ENCODE assay signal across 23 mouse cellular contexts in the genomic region with DNA sequence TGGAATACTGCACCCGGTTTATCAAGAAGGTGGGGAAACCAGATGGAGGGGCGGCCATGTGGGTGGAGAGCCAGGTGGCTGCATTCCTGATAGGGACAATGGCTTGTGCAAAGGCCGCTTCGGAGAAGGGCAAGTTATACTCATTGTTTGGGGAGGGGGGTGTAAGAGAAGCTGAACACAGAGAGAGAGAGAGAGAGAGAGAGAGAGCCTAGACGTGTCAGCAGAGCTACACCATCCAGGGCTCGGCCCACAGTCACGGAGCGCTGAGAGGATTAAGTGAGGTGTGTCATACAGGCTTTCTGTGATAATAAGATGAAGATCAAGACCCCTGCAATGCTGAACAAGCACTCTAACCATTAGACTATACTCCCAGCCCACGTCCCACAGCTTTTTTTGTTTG. TPM values are rescaled to one million over a fixed set of nuclear protein-coding genes. Genes with fewer than 3 reads are reported as not detected.
DNase-seq lines count a peak whose midpoint lies in the region; ATAC-seq and TF ChIP-seq lines count a peak whose summit lies in the region.
"Had no signal": no experiment of that assay in that cellular context is flagged by ENCODE, and none has a peak within 500 bp of the region (broad histone marks: within the 10 kb centered on the region; RNA-seq: fewer than 3 reads in every experiment).

No protein-coding gene starts in this region.

- H3K4me3 ChIP-seq in gastrocnemius, adult 2 months: no peak overlapping the region
- no peak overlapping the region for H3K4me3 ChIP-seq in kidney, embryonic 15.5 days (replicated peaks)
- no peak overlapping the region for H3K4me3 ChIP-seq in kidney, embryonic 14.5 days (ENCODE audit: low read length)
- H3K4me3 ChIP-seq in stomach, embryonic 15.5 days (replicated peaks): no peak overlapping the region
- no peak overlapping the region for H3K4me3 ChIP-seq in forebrain, embryonic 16.5 days (replicated peaks; ENCODE audit: low read length)
- H3K4me3 ChIP-seq: forebrain, embryonic 10.5 days; layer of hippocampus, adult 2 months; limb, embryonic 12.5 days; midbrain, embryonic 13.5 days had no signal

- peak overlapping the region; percentile 78 for H3K27ac ChIP-seq in gastrocnemius, adult 2 months
- H3K27ac ChIP-seq in kidney, embryonic 15.5 days: 0 out of 2 replicates have a peak overlapping the region, but pooled peaks have one; percentile 41
- no peak overlapping the region for H3K27ac ChIP-seq in kidney, embryonic 14.5 days (ENCODE audit: low read depth, low read length)
- peak overlapping the region; percentile 57; the same call in 1 of the 2 replicates for H3K27ac ChIP-seq in stomach, embryonic 15.5 days
- no peak overlapping the region for H3K27ac ChIP-seq in forebrain, embryonic 16.5 days (ENCODE audit: low read length)
- H3K27ac ChIP-seq: hindbrain, embryonic 14.5 days; layer of hippocampus, adult 2 months; midbrain, embryonic 13.5 days had no signal

- no peak overlapping the region for H3K4me2 ChIP-seq in kidney, embryonic 15.5 days
- H3K4me2 ChIP-seq in kidney, embryonic 14.5 days (replicated peaks; ENCODE audit: low read depth, low read length): no peak overlapping the region
- no peak overlapping the region for H3K4me2 ChIP-seq in stomach, embryonic 15.5 days
- no peak overlapping the region for H3K4me2 ChIP-seq in forebrain, embryonic 16.5 days (ENCODE audit: low read length)
- H3K4me2 ChIP-seq: heart, embryonic 11.5 days; hindbrain, embryonic 14.5 days; limb, embryonic 12.5 days; liver, embryonic 11.5 days; midbrain, embryonic 13.5 days had no signal

- WGBS in kidney, embryonic 15.5 days: 72% methylated on average over 9 of the region's 9 CpGs
- 69% methylated on average over 9 of the region's 9 CpGs for WGBS in kidney, embryonic 14.5 days
- 58% methylated on average over 9 of the region's 9 CpGs for WGBS in stomach, embryonic 15.5 days
- WGBS in forebrain, embryonic 16.5 days: 72% methylated on average over 9 of the region's 9 CpGs

- ATAC-seq in kidney, embryonic 15.5 days (replicated peaks; ENCODE audit: low FRiP score): no peak
- no peak for ATAC-seq in kidney, embryonic 14.5 days (ENCODE audit: low FRiP score, low TSS enrichment)
- peak; percentile 20; the same call in 1 of the 2 replicates for ATAC-seq in stomach, embryonic 15.5 days (ENCODE audit: insufficient read depth, low FRiP score, low read depth)
- ATAC-seq in forebrain, embryonic 16.5 days: no peak
- ATAC-seq: inflammation-experienced regulatory T-cells, adult 6 months; midbrain, embryonic 13.5 days had no signal

- H3K4me1 ChIP-seq in kidney, embryonic 15.5 days: peaks cover 37% of the 10 kb centered on the region
- peaks cover 14% of the 10 kb centered on the region; the same call in 1 of the 2 replicates for H3K4me1 ChIP-seq in kidney, embryonic 14.5 days (ENCODE audit: control insufficient read depth, insufficient read depth, low read length)
- H3K4me1 ChIP-seq in stomach, embryonic 15.5 days: peaks cover 25% of the 10 kb centered on the region
- H3K4me1 ChIP-seq in forebrain, embryonic 16.5 days (replicated peaks; ENCODE audit: control insufficient read depth, insufficient read depth, low read length): no peaks in the 10 kb centered on the region
- H3K4me1 ChIP-seq: midbrain, embryonic 13.5 days had no signal

- no peak overlapping the region for H3K9ac ChIP-seq in kidney, embryonic 15.5 days
- H3K9ac ChIP-seq in kidney, embryonic 14.5 days (ENCODE audit: low read depth, low read length): no peak overlapping the region
- no peak overlapping the region for H3K9ac ChIP-seq in stomach, embryonic 15.5 days
- H3K9ac ChIP-seq in forebrain, embryonic 16.5 days (replicated peaks; ENCODE audit: low read depth, low read length): no peak overlapping the region
- H3K9ac ChIP-seq: hindbrain, embryonic 14.5 days; limb, embryonic 12.5 days; midbrain, embryonic 13.5 days had no signal

- H3K9me3 ChIP-seq in kidney, embryonic 15.5 days (replicated peaks): 0 out of 2 replicates have a peak, but pooled peaks cover 3% of the 10 kb centered on the region
- 0 out of 2 replicates have a peak, but pooled peaks cover 2% of the 10 kb centered on the region for H3K9me3 ChIP-seq in kidney, embryonic 14.5 days (ENCODE audit: control insufficient read depth, low read length)
- no peaks in the 10 kb centered on the region for H3K9me3 ChIP-seq in stomach, embryonic 15.5 days
- H3K9me3 ChIP-seq in forebrain, embryonic 16.5 days (ENCODE audit: control insufficient read depth, low read length): no peaks in the 10 kb centered on the region
- H3K9me3 ChIP-seq: forebrain, embryonic 10.5 days; limb, embryonic 12.5 days; midbrain, embryonic 13.5 days had no signal

- no peaks in the 10 kb centered on the region for H3K36me3 ChIP-seq in kidney, embryonic 15.5 days
- no peaks in the 10 kb centered on the region for H3K36me3 ChIP-seq in kidney, embryonic 14.5 days (ENCODE audit: control insufficient read depth, insufficient read depth, low read length)
- no peaks in the 10 kb centered on the region for H3K36me3 ChIP-seq in stomach, embryonic 15.5 days
- no peaks in the 10 kb centered on the region for H3K36me3 ChIP-seq in forebrain, embryonic 16.5 days (ENCODE audit: control insufficient read depth, insufficient read depth)
- H3K36me3 ChIP-seq: forebrain, embryonic 10.5 days; limb, embryonic 12.5 days; midbrain, embryonic 13.5 days had no signal

- DNase-seq in gastrocnemius, adult 2 months: no peak
- no peak for DNase-seq in gastrocnemius, postnatal 14 days
- DNase-seq in R1 (ENCODE audit: low read depth, low spot score): peak; percentile 47
- no peak for DNase-seq in cerebellum, postnatal 4 days (ENCODE audit: low spot score in 2 of 2)
- DNase-seq: adrenal gland, postnatal 14 days; cerebellum, adult 9-10 months; kidney, adult 8-10 months; layer of hippocampus, postnatal 36 days; lung, adult 2 months; thymus, adult 2 months; thymus, postnatal 4 days had no signal

- TF ChIP-seq CTCF in gastrocnemius, adult 2 months (IDR thresholded peaks at IDR 0.05): no peak

- intact Hi-C loops in gastrocnemius, adult 2 months (cut with DNase I): no loop called here
- intact Hi-C loops in gastrocnemius, postnatal 14 days (cut with DNase I; ENCODE audit: low total_unique reads): loop anchor here (5.0 kb wide), 1 partner anchor 39 kb away; no protein-coding TSS in a partner anchor

- H3K27me3 ChIP-seq in kidney, embryonic 15.5 days: no peaks in the 10 kb centered on the region
- no peaks in the 10 kb centered on the region for H3K27me3 ChIP-seq in kidney, embryonic 14.5 days (ENCODE audit: control insufficient read depth, insufficient read depth, low read length)
- H3K27me3 ChIP-seq in stomach, embryonic 15.5 days (replicated peaks): no peaks in the 10 kb centered on the region
- no peaks in the 10 kb centered on the region for H3K27me3 ChIP-seq in forebrain, embryonic 16.5 days (replicated peaks; ENCODE audit: control insufficient read depth, insufficient read depth, low read length)
- H3K27me3 ChIP-seq: limb, embryonic 12.5 days; midbrain, embryonic 13.5 days had no signal

RNA-seq across cellular contexts. Expression of a gene that starts 27.2 kb away (rescaled TPM):
- 1 to 10 TPM; 1.8 to 3.1 TPM for total RNA-seq in gastrocnemius, adult 2 months (2021)
- total RNA-seq in gastrocnemius, postnatal 14 days (2021): 1 to 10 TPM; 3.5 to 4.2 TPM
- 14.5 and 15.0 TPM in 2 replicates for polyA plus RNA-seq in kidney, embryonic 15.5 days (2015; fragmentation: Nextera tagmentation; extraction: Ambion mirVana)
- polyA plus RNA-seq in kidney, embryonic 14.5 days (2014; fragmentation: Nextera tagmentation; extraction: Ambion mirVana): 12.2 and 16.9 TPM in 2 replicates
- polyA plus RNA-seq in stomach, embryonic 15.5 days (2015; fragmentation: Nextera tagmentation; extraction: Ambion mirVana): 11.2 and 13.0 TPM in 2 replicates
- 4.7 and 5.6 TPM in 2 replicates for polyA plus RNA-seq in forebrain, embryonic 16.5 days (2015; fragmentation: Nextera tagmentation; extraction: Ambion mirVana)

RNA-seq across cellular contexts. Expression of a gene that starts 56.7 kb away (rescaled TPM):
- 100 to 1,000 TPM in 1 of 2 experiments, 10 to 100 TPM in 1; 45.3 to 211 TPM for total RNA-seq in gastrocnemius, adult 2 months (2021)
- total RNA-seq in gastrocnemius, postnatal 14 days (2021): 10 to 100 TPM; 18.1 to 47.8 TPM
- 20.4 and 20.7 TPM in 2 replicates for polyA plus RNA-seq in kidney, embryonic 15.5 days (2015; fragmentation: Nextera tagmentation; extraction: Ambion mirVana)
- 10.7 and 14.8 TPM in 2 replicates for polyA plus RNA-seq in kidney, embryonic 14.5 days (2014; fragmentation: Nextera tagmentation; extraction: Ambion mirVana)
- 17.6 and 17.9 TPM in 2 replicates for polyA plus RNA-seq in stomach, embryonic 15.5 days (2015; fragmentation: Nextera tagmentation; extraction: Ambion mirVana)
- 46.9 and 47.7 TPM in 2 replicates for polyA plus RNA-seq in forebrain, embryonic 16.5 days (2015; fragmentation: Nextera tagmentation; extraction: Ambion mirVana)

RNA-seq across cellular contexts. Expression of a gene that starts 57.6 kb away (rescaled TPM):
- total RNA-seq in gastrocnemius, adult 2 months (2021): 1 to 10 TPM; 2.2 to 2.3 TPM
- 1 to 10 TPM; 2.4 to 3.1 TPM for total RNA-seq in gastrocnemius, postnatal 14 days (2021)
- 6.3 and 6.8 TPM in 2 replicates for polyA plus RNA-seq in kidney, embryonic 15.5 days (2015; fragmentation: Nextera tagmentation; extraction: Ambion mirVana)
- polyA plus RNA-seq in kidney, embryonic 14.5 days (2014; fragmentation: Nextera tagmentation; extraction: Ambion mirVana): 6.4 and 6.8 TPM in 2 replicates
- 5.1 and 5.4 TPM in 2 replicates for polyA plus RNA-seq in stomach, embryonic 15.5 days (2015; fragmentation: Nextera tagmentation; extraction: Ambion mirVana)
- 7.0 and 7.5 TPM in 2 replicates for polyA plus RNA-seq in forebrain, embryonic 16.5 days (2015; fragmentation: Nextera tagmentation; extraction: Ambion mirVana)

Comparison
In these comparisons a context has a peak if more than half of its experiments do, and no peak if none do; other contexts are left out.
1. H3K27ac ChIP-seq: peak in gastrocnemius, adult 2 months (single experiment), kidney, embryonic 15.5 days (single experiment) and stomach, embryonic 15.5 days (single experiment); none in kidney, embryonic 14.5 days (single experiment) and forebrain, embryonic 16.5 days (single experiment).